Mouse (Mus musculus): Measurements from ENCODE around the gene Phyhd1.

GRCm38 (mm10) chr2:30253809-30254208, 12.2 kb upstream of the Phyhd1 start:
- TF ChIP-seq CTCF (IDR thresholded peaks at IDR 0.05; ENCODE audit: low read depth, low read length): no peak
- no peak for TF ChIP-seq POLR2A (IDR thresholded peaks at IDR 0.05; ENCODE audit: extremely low read depth, insufficient read depth, low read length)

All from liver, adult 2 months (tissue).